Mouse (Mus musculus) yolk sac, embryonic 10.5 days (tissue): ENCODE measurements at regions not wholly inside any gene's neighbourhood (a gene's known extent, or its start where the extent isn't known, plus 50 kb on each side); places are given as distances from the start of the nearest gene placed in this dataset.

Source experiments
- DNase-seq: peaks from one replicate; pipeline ENCODE4 v3.0.0-alpha.2; 2017; ENCODE audit warnings: low spot score

DNA sequence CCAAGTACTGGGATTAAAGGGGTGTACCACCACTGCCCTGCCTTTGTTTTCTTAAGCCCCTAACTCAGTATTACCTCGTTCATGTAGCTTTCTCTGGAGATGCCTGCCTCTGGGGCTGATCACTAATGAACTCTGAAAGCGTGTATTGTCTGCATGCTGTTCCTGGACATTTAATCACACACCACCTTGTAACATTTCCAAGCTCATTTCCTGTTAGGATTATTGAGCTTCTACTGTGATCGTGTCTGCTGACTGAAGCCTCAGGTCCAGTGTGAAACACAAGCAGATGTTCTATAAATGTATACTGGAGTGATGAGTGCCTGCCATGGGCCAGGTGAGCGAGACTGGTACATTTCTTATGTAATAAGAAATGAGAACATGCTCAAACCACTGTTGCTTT is 398.6 kb downstream of the Brinp2 start:
- DNase-seq = no peak

DNA sequence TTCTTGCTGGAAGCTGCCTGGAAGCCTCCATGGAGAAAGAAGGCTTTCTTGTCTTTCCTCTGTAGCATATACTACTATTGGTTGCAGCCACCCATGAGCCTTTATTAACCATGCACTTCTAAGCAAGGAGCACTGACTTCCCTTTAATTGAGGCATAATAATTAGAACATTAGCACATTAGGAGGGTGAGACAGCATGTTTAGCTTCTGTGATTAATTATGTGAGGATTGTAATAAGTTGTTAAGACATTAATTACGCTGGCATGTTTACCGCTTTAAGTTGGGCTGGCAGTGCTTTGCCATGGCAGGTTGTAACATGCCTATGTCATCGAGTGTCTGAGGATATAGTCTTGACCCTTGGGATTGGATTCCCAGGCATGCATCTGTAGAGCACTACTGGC is 391.7 kb downstream of the Brinp2 start:
- no peak for DNase-seq

DNA sequence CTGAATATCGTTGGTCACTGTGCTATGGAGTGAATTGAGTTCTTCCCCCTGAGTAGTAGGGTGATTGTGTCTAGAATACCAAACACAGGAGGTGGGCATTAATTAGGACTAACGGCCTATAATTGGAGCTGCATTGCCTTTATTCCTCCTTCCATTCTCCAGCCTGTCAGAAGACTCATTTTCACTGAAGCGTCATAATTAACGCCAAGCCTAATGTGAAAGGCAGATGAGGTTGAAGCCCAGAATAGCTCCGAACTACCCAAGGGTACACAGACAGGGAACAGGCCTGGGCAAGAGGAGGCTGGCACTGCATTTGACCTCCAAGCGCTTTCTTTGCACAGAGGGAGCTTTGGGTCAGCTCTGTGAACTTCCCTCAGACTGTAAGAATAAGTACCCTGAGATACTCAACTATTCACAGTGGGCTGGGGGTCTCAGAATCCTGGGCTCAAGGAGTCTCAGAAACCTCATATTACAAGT is 386.5 kb downstream of the Brinp2 start:
- DNase-seq = no peak

DNA sequence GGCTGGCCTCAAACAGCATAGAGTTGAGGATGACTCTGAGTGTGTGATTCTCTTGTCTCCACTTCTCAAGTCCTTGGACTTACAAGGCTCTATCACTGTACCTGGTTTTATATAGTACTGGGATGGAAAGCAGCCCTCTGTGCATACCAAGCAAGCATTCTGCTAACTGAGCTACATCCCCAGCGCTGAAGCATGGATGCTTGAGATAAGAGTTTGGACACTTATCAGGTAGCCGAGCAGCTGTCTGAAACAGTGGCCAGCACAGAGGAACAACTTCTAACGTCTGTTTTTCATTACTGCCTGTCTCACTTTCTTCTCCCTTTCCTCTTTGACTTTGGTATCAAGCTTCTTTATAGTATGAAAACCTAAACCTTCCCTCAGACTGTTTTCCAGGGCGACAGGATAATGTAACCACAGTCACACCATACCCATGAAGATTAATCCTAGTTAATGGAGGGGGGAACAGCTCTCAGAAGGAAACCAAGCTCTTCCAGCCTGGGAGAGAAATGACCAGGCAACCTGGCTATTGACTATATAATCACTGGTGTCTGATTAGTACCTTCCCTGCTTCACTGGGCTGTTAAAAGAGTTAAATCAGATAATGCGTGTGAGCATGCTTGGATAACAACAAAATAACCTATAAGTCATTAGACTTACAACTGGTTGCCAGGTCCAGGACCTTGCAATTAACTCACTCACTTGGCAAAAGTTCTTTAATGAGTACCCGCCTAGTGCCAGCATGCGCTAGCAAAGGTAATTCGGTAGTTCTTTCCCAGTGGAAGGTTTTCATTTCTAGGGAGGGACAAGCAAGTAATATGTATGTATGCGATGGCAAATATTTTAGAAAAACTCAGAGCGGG is 382.5 kb downstream of the Brinp2 start:
- DNase-seq = no peak

DNA sequence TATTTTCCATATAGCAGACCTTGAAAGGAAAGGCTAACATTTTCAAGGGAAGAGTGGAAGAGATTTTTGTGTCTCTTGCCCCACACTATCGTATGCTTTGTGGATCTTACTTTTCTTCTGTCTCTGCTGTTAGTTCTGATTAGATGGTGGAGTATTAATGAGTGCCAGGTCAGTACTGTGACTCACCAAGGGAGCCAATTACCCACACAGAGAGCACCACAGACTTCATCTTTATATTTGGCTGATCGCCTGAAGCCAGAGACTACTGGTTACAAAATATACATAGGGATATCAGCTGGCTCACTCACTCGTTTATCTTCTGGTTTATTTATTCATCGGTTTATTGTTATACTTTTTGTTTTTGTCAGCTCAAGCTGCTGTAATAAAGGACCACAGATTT is 381.5 kb downstream of the Brinp2 start:
- no peak for DNase-seq

DNA sequence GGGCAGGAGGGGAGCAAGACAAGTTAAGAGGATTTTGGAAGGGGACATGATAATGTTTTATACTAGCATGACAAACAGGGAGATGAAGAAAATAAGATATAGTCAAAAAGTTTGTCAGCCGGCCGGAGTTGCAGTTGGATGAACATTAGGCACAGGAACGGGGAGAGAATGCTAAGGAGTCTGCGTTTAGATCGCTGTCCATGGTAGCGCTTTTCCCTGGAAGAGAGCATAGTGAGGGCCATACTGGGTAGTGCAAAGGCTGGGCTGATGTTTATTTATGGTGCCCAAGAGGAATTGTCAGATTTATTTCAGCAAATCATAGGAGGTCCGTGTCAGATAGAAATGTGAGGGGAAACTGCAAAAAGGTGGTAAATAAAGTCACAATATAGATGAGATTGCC is 337.0 kb downstream of the Brinp2 start:
- DNase-seq = no peak

DNA sequence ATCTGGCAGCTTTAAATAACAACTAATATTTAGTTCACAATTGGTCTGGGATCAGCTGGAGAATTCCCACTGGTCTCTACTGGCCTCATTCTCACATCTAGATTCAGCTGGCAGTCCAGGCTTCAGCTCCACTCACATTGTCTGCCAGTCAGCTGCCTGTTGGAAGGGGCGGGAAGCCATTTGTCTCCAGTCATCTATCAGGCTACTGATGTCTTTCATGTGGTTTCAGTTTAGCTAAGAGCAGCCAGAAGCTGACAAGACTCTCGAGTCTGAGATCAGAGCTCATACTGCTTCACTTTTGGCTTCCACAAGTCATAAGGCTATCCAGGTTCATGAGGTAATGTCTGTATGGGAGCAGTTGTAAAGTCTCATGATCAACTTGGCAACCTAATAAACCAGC is 316.4 kb downstream of the Brinp2 start:
- DNase-seq = no peak

DNA sequence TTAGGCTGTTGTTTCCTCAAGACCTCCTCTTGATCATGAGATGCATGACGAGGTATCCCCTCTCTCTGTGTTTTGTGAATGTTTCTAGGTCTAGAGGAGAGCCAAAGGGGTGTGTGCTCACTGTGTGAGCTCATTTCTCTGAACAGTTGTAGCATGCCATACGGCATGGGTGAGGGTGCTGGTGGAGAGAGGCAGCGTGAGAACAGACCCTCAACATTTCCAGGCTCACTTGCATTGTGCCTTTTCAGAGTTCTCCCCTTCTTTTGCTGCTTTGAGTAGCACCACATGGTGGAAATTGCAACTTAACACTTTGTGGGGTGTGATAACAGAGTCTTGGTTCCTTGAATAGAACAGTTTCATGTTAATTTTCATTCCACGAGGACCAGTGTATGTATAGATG is 315.8 kb downstream of the Brinp2 start:
- no peak for DNase-seq

DNA sequence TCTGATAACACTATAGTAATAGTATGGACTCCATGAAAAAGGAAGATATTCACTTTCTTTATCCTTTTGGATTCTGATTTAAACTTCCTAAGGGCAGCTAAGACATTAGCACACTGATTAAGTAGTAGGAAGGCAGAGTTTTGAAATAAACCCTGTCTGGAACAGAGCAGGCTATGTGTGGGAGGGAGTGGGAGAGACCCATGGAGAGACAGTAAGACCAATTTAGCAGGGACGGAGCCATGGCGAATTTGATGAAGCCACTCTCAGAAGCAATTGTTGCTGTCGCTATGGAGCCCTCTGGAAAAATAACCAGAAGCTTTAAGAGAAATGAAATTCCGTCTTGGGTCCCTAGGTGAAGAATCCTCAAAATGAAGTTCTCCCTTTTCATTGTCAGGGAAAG is 303.5 kb downstream of the Brinp2 start:
- DNase-seq = no peak

DNA sequence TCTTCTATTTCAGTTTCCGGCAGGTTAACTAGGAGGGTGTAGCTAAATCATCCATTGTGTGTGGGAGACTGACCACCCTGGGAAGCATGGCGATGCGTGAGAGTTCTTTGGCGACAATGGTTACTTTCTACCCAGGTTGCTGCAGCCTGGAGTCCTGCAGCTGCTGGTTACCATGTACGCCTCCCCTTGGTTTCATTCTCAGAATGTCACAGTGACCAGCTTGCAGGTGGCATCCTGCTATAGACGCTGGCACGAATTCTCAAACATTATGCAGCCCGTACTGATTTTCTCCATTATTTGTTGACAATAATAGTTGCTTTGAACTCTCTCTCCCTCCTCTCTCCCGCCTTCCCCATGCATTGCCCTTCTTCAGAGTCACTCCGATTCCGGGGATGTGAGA is 301.2 kb downstream of the Brinp2 start:
- DNase-seq = no peak

DNA sequence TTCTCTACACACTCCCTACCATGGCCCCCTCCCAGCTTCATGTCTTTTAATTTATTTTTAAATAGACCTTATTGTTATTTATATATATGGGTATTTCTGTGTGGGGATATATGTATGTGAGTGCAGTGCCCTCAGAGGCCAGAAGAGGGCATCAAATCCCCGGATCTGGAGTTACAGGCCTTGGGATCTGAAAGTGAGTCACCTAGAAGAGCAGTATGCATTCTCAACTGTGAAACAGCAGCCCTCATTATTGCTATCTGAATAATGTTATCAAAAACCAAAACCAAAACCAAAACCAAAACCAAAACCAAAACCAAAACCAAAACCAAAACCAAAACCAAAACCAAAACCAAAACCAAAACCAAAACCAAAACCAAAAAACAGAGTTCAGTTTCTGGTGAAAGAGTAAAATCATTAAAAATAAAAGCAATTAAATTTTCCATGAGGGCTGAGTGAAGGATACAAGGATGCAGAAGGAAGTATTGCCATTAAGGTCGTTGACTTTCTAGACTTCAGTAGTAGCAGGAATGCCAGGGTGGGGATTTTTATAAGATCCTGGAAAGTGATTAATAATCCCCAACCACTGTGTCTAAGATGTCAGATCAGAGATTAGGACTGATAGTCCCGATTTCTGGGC is 299.0 kb downstream of the Brinp2 start:
- DNase-seq = no peak

DNA sequence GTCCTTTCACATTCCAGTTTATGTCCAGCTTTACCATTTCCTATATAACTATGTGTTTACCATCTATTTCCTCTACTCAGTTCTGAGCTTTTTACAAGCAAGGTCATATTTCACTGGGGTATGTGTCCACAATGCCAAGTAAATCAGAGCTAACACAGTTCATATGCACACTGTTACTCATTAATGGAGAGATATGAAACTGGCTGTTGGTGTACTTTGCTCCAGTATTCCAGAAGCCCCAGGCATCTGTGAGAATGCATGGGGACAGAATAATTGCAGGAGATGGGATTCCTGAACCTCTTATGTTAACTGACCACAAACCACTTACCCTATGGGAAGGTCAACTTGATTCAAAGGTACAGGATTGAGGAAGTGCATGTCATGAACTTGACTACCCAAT is 298.3 kb downstream of the Brinp2 start:
- no peak for DNase-seq

DNA sequence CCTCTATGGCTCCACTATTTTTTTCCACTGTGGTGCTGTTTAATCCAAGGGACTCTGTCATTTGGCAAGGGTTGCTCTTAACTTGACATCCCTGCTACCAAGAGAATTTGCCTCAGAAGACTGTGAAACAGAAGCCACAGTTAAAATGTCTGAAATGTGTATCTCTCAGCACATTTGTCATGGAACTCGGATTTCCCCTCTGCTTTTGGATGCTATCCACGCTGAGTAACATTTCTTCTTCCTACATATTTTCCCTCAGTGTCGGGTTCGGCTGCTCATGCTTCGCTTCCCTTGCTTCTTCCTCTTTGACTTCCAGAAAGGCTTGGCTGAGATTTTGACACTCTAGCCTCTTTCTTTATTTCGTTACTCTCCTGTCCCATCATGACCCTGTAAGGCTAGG is 294.1 kb downstream of the Brinp2 start:
- no peak for DNase-seq

DNA sequence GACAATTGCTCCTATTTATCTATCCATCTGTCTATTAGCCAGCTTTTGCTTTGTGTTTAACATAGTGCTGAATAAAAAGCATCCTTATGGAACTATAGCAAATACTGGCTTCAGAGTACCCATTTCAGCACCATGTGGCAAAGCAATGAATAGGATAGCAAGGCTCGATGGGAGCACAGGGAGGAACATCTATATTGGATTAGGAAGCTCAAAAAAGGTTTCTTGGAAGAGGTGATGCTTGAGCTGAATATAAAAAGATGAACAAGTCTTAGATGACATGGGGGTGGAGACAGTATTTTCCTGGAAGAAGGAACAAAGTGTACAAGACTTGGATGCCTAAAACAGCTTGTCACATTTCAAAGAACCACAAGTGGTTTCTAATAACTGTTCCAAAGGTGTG is 273.9 kb downstream of the Brinp2 start:
- no peak for DNase-seq

DNA sequence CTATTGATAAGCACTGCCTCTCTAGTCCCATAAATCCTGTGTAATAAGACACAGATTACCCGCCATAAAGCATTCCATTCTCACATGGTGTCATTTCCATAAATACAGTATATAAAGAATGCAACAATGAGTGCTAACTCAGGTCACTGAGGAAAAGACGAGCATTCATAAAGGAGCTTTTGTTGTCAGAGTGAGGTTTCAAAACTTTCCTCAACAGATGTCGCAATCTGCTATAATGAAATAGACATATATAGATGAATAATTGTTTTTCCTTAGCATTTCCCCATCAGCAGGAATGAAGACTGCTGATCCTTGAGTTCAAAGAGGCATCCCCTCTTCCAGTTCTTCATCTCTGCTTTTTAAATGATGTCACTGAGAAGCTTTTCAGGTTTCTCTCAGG is 270.3 kb downstream of the Brinp2 start:
- no peak for DNase-seq

DNA sequence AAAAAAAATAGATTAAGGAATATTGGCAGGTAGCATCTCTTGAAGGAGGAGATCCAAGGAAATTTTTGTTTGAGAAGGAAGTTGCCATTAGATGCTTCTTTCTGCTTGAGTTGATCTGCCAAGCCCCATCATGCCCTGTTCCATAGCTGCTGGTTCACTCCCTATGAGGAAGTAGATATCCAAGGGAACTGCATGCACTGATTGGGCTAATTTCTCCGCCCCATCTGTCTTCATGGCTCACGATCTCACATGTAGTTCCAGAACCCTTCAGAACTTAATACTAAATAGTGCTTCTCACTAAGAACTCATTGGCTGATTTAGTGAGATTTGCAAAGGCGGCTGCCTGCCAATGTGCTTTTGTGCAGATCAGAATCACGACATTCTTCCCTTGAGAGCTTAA is 258.6 kb downstream of the Brinp2 start:
- DNase-seq = no peak

DNA sequence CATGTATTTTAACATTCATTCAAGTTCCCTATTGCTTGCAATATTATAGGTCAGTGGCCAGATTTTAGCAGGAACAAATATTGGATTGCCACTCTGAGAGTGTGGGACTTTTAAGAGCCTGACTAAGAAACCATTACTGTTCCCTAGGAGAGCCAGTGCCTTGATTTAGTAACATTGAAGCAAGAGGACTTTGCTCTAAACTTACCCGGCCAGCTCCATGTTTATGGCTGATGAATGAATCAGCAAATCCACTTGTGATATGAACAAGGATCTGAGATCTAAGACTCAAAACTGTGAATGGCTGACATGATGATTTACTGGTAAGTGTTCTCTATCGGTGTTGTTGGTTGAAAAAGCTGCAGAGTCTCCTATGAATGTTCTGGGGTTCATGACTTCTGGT is 236.4 kb downstream of the Brinp2 start:
- DNase-seq = no peak

DNA sequence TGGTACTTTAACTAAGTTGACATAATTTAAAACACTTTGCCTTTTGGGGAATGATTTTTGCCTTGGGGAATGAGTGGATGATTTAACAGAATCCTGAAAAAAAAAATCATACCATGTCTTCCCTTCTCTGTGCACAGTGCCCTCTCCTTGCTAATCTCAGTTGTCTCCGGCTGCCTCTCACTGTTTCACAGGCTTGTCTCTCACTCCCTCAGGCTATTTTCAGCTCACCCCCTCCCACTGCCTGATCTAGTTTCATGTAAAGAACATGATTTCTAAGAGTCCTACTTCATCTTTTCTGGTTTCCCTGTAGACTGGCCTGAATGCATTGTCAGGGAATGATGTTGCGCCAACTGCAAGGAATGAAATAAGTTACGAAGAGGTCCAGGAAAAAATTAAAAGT is 231.2 kb downstream of the Brinp2 start:
- DNase-seq = no peak

DNA sequence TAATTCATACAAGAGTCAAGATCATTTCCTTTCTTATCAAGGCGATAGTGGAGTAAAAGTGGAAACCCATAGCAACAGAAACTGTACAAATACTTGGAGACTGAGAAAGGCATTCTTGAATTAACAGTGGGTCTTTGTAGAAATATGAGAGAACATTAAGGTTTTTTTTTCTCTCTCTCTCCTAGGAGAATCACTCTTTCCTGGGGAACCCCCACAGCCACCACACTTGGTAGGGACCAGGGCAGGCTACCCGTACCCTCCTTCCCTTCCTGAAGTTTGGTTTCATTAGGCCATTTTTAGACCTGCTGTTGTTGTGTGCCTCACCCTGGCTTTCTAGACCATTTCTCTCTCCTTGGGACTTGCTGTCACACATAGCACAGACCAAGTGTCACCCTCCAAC is 229.9 kb downstream of the Brinp2 start:
- DNase-seq = no peak

DNA sequence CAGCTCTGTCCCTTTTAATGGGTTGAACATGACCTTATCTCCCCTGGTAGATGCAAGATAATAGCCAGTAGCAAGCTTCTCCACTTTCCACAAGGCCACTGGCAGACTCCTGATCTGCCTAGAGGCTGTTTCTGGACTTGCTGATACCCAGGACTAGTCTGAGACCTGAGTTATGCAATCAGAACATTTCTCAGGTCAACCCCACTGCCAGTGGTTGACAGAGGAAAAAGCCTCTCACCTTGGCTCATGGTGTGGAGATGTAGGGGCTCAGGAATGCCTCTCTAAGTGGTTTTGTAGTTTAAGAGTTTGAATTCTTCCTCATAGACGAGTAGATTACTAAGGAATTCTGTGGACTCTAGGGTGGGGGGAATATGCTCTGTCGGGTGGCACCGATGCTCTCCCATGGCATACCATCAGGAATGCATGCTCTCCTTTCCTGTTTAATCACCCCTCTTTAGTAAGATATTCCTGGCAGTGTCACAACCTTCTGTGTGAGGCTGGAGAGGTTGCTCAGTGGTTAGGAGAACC is 226.8 kb downstream of the Brinp2 start:
- no peak for DNase-seq

DNA sequence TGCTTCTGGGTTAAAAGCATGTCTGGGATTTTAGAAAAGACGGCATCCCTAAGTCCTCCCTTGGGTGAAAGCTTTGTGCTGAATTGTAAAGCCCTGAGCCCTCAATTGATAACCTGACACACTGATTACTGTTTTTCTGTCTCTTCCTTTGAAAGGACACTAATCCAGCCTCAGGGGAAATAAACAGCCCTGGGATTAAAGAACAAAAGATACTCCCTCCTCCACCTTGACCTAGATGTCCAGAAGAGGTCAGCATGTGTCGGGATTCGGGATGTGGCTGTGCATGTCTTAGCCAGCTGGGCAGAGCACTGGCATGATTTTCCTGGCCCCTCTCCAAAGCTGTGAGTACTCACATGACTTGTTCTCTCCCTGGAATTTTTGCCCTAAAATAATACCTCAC is 208.6 kb downstream of the Brinp2 start:
- DNase-seq = no peak

DNA sequence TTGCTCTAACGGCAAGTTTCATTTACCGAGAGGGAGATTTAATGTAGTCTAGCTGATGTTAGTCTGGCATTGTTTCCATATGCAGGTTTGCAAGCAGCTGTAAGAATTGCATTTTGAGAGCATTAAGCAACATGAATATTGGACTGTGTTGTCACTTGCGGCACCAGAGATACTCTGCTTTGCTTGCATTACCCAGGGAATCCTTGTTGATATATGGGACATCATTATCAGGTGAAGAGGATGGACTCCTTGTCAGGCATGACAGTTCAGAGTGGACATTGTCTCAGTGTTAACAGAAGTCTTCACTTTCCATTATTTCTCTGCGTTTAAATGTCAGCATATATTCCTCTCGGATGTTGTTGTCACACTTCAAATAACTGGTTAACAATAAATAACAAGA is 208.1 kb downstream of the Brinp2 start:
- no peak for DNase-seq

DNA sequence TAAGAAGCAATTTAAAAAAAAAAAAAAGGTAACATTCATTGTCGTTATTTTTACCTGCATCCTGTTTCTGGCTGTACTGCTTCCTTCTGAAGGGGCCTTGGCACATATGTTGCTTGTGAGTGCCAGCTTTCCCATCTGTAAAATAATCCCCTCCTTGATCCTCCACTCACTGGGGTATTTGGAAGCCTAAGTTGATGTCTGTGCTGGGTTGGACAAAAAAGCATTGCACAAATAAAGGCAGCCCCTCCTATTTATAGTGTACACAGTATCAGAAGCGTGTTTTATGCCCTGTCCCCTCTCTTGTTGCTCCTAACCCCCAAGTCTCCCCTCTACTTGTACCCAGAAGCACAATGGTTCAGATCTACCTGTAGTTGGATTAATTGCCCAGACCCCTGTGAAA is 195.0 kb downstream of the Brinp2 start:
- no peak for DNase-seq

DNA sequence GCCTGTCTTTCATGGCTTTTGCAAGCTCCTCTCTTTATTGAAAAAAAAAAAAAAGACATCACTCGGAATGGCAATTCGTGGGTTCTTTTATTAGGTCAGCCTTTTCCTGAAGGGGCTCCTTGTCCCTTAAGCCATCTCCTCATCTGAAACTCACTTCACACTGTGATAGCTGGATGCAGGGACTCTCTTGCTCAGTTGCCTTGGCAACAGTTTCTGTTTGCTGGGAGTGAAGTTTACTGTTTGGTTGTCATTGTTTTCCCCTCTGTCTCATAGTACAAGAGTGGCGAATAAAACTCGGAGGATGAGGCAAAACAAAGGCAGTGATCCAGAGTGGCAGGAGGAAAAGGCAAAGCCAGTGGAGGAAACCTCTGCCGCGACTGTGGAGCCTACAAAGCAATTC is 194.6 kb downstream of the Brinp2 start:
- no peak for DNase-seq
